Mouse (Mus musculus) cerebral cortex, adult 2 months (tissue): Measurements from ENCODE around the gene Rhox2a.

Experiments
- WGBS: fragments of 180-500 bp; shearing (Covaris S2); methylation state at CpG from one replicate; pipeline ENCODE4 v1.1.7; 2018; 5-methylcytosine and 5-hydroxymethylcytosine counted together

Rhox2a gene

GRCm38 (mm10) chrX:37244676-37245075 is at the start of gene Rhox2a:
Gene Rhox2a (plus strand): TSS chrX:37244976.
- 92% methylated on average over 2 of the region's 9 CpGs for WGBS

- 68% methylated on average over 8 of the region's 8 CpGs for WGBS
Measured at GRCm38 (mm10) chrX:37198676-37199075, 46.1 kb upstream of the Rhox2a start.

- 89% methylated on average over 10 of the region's 10 CpGs for WGBS
Measured at GRCm38 (mm10) chrX:37210941-37211340, 33.8 kb upstream of the Rhox2a start, which contains the start of gene Gm9. Gene Gm9 (minus strand): TSS chrX:37211041.

- WGBS: 64% methylated on average over 1 of the region's 1 CpGs
Measured at GRCm38 (mm10) chrX:37222158-37222557, 22.6 kb upstream of the Rhox2a start, which contains the start of gene Rhox1. Gene Rhox1 (minus strand): TSS chrX:37222258.

- WGBS: 100% methylated on average over 1 of the region's 3 CpGs
Measured at GRCm38 (mm10) chrX:37249619-37250018, 4.8 kb downstream of the Rhox2a start, which contains the start of gene Rhox3a. Gene Rhox3a (plus strand): TSS chrX:37249919.

- 97% methylated on average over 11 of the region's 19 CpGs for WGBS
Measured at GRCm38 (mm10) chrX:37265038-37265437, 20.3 kb downstream of the Rhox2a start, which contains the start of gene Rhox4a. Gene Rhox4a (plus strand): TSS chrX:37265338.
